Mouse (Mus musculus) layer of hippocampus, adult 6 months (tissue): Measurements from ENCODE around the gene Cdc16. TPM values are rescaled to one million over a fixed set of nuclear protein-coding genes. Genes with fewer than 3 reads are reported as not detected.

Experiments
- long read RNA-seq, 2 experiments: library from polyadenylated mRNA; unstranded; transcript quantifications; one replicate each; pipeline ENCODE4 v2.0.0; 2019 to 2020
- polyA plus RNA-seq: library from polyadenylated mRNA; unstranded; fragments of <200 nt; fragmentation: Nextera tagmentation; gene quantifications from 2 replicates; pipeline ENCODE4 v1.2.3, GENCODE M21; 2021

The Cdc16 gene
- 35.6 and 37.0 TPM in 2 replicates for polyA plus RNA-seq
- long read RNA-seq, experiment 1, transcript Cdc16-201 (18 exons, 2,301 nt), result major isoform, 87 of 111 reads
- long read RNA-seq, experiment 1, partial matches to known transcripts, result 15 of 111 reads
- long read RNA-seq, experiment 1, other reads (novel, unspliced or antisense), result 9 of 111 reads
- long read RNA-seq, experiment 2, transcript Cdc16-201 (18 exons, 2,301 nt), result major isoform, 315 of 362 reads
- long read RNA-seq, experiment 2, partial matches to known transcripts, result 9 of 362 reads
- long read RNA-seq, experiment 2, other reads (novel, unspliced or antisense), result 38 of 362 reads

GRCm38 (mm10) chr8:13756982-13757804, at the start of gene Cdc16:
Gene Cdc16 (plus strand): TSS chr8:13757676.

GRCm38 (mm10) chr8:13785250-13785763, 27.8 kb downstream of the Cdc16 start, which contains the start of gene Upf3a:
Gene Upf3a (plus strand): TSS chr8:13785615.

Other genes starting within 250 kb of the Cdc16 start
- gene 1700029H14Rik, start 195.2 kb upstream of the Cdc16 start, polyA plus RNA-seq, result not detected in 2 replicates
- gene Rasa3, start 80.1 kb upstream of the Cdc16 start, polyA plus RNA-seq, result 20.2 and 22.2 TPM in 2 replicates
- gene Cfap97d2, start 51.8 kb upstream of the Cdc16 start, polyA plus RNA-seq, result 0.77 and 1.1 TPM in 2 replicates
- gene Upf3a, start 27.9 kb downstream of the Cdc16 start, polyA plus RNA-seq, result 33.0 and 36.2 TPM in 2 replicates
- gene AF366264, start 80.7 kb downstream of the Cdc16 start, polyA plus RNA-seq, result not detected in 2 replicates
- gene Champ1, start 112.0 kb downstream of the Cdc16 start, polyA plus RNA-seq, result 13.8 and 15.5 TPM in 2 replicates
- gene Coprs, start 132.6 kb downstream of the Cdc16 start, polyA plus RNA-seq, result 119 and 130 TPM in 2 replicates